Mouse (Mus musculus): ENCODE results near the gene Psmd3.

DNA sequence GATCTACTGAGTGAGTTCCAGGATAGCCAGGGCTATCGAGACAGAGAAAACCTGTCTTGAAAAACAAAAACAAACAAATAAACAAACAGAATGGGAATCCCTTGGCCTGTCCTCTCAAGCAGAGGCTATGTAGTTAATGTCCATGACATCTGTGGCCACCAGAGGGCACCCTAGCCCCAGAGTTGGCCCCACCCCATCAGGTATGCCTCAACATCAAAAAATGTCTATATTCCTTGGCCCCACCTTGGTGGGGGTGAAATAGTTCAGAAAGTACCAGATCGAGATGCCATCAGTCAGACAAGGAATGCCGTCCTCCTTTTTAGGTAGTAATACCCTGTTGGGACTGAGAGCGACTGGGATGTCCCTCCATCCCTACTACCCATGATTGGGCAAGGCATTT is 17.6 kb downstream of the Psmd3 start:
- TF ChIP-seq GATA1 (IDR thresholded peaks at IDR 0.05; ENCODE audit: borderline replicate concordance, low read length), result no peak
- TF ChIP-seq FLI1 (IDR thresholded peaks at IDR 0.05; ENCODE audit: low read length), result no peak
